Mouse (Mus musculus) forebrain, embryonic 14.5 days (tissue): ENCODE data around the gene Gtf3c1. TPM values are rescaled to one million over a fixed set of nuclear protein-coding genes. Genes with fewer than 3 reads are reported as not detected.

Experiments used
- ATAC-seq: fragments of 200-750 bp; cut with Nextera tagmentation; 2 replicates; pipeline ENCODE4 v1.8.0; 2017; ENCODE audit warnings: mild to moderate bottlenecking, moderate library complexity
- DNase-seq: peaks from one replicate; pipeline ENCODE4 v3.0.0-alpha.2; 2015; ENCODE audit warnings: low spot score
- H3K27ac ChIP-seq: fragments of 300-500 bp; sonication (generic); 2 replicates; pipeline ENCODE4 v1.5.1; 2014; ENCODE audit warnings: low read depth, mild to moderate bottlenecking, control low read depth, low read length, moderate library complexity
- H3K27me3 ChIP-seq: fragments of 300-500 bp; sonication (generic); replicated peaks from 2 replicates; pipeline ENCODE4 v1.6.1; 2014; ENCODE audit warnings: low read length, control low read depth, mixed read lengths; ENCODE audit not compliant: control insufficient read depth, insufficient read depth
- H3K36me3 ChIP-seq: fragments of 300-500 bp; sonication (generic); 2 replicates; pipeline ENCODE4 v1.6.1; 2014; ENCODE audit warnings: low read length, control low read depth; ENCODE audit not compliant: control insufficient read depth, insufficient read depth
- H3K4me1 ChIP-seq: fragments of 300-500 bp; sonication (generic); 2 replicates; pipeline ENCODE4 v1.6.1; 2014; ENCODE audit warnings: antibody characterized with exemption, low read length, control low read depth; ENCODE audit not compliant: control insufficient read depth, insufficient read depth
- H3K4me2 ChIP-seq: fragments of 300-500 bp; sonication (generic); 2 replicates; pipeline ENCODE4 v1.6.1; 2014; ENCODE audit warnings: mild to moderate bottlenecking, control low read depth, low read length
- H3K4me3 ChIP-seq: fragments of 300-500 bp; sonication (generic); 2 replicates; pipeline ENCODE4 v1.5.1; 2014; ENCODE audit warnings: low read depth, low read length, control low read depth
- H3K9ac ChIP-seq: fragments of 300-500 bp; sonication (generic); 2 replicates; pipeline ENCODE4 v1.6.1; 2014; ENCODE audit warnings: mild to moderate bottlenecking, low read length, control low read depth, moderate library complexity
- H3K9me3 ChIP-seq: fragments of 300-500 bp; sonication (generic); replicated peaks from 2 replicates; pipeline ENCODE4 v1.6.1; 2016; ENCODE audit warnings: low read length, control low read depth, mixed read lengths; ENCODE audit not compliant: control insufficient read depth
- WGBS: fragments of 180-500 bp; shearing (Covaris S2); extraction: QIAGEN DNeasy Blood & Tissue Kit; methylation state at CpG from one replicate; pipeline ENCODE4 v1.1.7; 2014; 5-methylcytosine and 5-hydroxymethylcytosine counted together
- polyA plus RNA-seq: library from polyadenylated mRNA; unstranded; fragments of >200 nt; fragmentation: Nextera tagmentation; extraction: Ambion mirVana; gene quantifications from 2 replicates; pipeline ENCODE4 v1.2.1, GENCODE M21; 2014

Gtf3c1 gene
- polyA plus RNA-seq, 1 experiment from 2014 or later: 33.5 TPM

DNA sequence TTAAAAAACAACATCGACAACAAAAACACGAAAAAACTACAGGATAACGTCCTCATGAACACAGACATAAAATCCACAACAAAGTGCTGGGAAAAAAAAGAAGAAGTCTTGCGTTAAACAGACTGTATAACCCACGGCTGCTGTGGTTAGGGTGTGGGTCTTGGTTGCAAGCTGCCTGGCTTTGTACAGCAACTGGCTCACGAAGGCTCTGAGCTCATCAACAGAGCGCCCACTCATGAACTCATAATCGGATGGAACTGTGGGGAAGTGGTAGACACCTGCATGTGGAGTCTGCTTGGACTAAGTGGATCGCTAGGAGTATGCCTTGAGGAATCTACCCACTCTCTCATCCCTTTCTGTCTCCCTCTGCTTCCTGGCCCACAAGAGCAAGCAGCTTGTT lies 110.5 kb downstream of the Gtf3c1 start:
- 92% methylated on average over 9 of the region's 9 CpGs for WGBS
- Histone ChIP-seq H3K9me3 (no peaks in the 10 kb centered on the region), H3K4me3 (no peak overlapping the region), H3K4me1 (no peaks in the 10 kb centered on the region), H3K27ac (no peak overlapping the region), H3K9ac (no peak overlapping the region), H3K36me3 (no peaks in the 10 kb centered on the region), H3K27me3 (no peaks in the 10 kb centered on the region), H3K4me2 (no peak overlapping the region)
- no peak for DNase-seq
- no peak for ATAC-seq

DNA sequence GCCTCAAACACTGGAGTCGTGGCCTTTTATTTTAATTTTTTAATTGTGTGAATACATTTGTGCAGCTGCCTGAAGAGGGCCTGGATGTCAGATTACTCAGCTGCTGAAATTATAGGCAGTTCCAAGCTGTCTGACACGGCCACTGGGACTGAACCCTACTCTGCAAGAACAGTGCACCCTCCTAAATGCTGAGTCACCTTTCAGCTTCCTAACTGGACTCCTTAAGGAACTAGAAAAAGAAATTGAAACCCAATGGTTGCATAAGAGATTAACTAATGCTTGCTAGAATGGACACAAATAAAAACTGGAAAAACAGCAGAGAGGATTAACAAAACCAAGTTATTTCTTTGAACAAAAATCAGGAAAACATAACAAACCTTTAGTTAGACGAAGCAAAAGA lies 111.2 kb downstream of the Gtf3c1 start:
- no peaks in the 10 kb centered on the region for H3K36me3 ChIP-seq
- H3K27me3 ChIP-seq: no peaks in the 10 kb centered on the region
- no peak overlapping the region for H3K4me2 ChIP-seq
- ATAC-seq: no peak
- no peak for DNase-seq
- H3K9me3 ChIP-seq: no peaks in the 10 kb centered on the region
- no peak overlapping the region for H3K9ac ChIP-seq
- H3K27ac ChIP-seq: no peak overlapping the region
- H3K4me1 ChIP-seq: no peaks in the 10 kb centered on the region
- 60% methylated on average over 3 of the region's 3 CpGs for WGBS
- H3K4me3 ChIP-seq: no peak overlapping the region

GRCm38 (mm10) chr7:125593831-125594230 lies 113.7 kb downstream of the Gtf3c1 start:
- Histone ChIP-seq H3K4me1 (no peaks in the 10 kb centered on the region), H3K27ac (no peak overlapping the region), H3K4me2 (no peak overlapping the region), H3K9me3 (no peaks in the 10 kb centered on the region), H3K9ac (no peak overlapping the region), H3K4me3 (no peak overlapping the region), H3K36me3 (no peaks in the 10 kb centered on the region), H3K27me3 (no peaks in the 10 kb centered on the region)
- ATAC-seq: no peak
- no peak for DNase-seq
- 93% methylated on average over 4 of the region's 4 CpGs for WGBS

Other genes with a start within 250 kb of the Gtf3c1 start
- gene Nsmce1, start 216.2 kb downstream of the Gtf3c1 start, polyA plus RNA-seq: 129 and 149 TPM in 2 replicates
- 1.1 and 2.5 TPM in 2 replicates for gene Il4ra, start 155.7 kb downstream of the Gtf3c1 start, polyA plus RNA-seq
- 0.17 and 0.22 TPM in 2 replicates for gene Il21r, start 104.4 kb downstream of the Gtf3c1 start, polyA plus RNA-seq
- 5.3 and 7.3 TPM in 2 replicates for gene D430042O09Rik, start 108 bp upstream of the Gtf3c1 start, polyA plus RNA-seq